ENCODE assay signal across 26 mouse cellular contexts in the genomic region with DNA sequence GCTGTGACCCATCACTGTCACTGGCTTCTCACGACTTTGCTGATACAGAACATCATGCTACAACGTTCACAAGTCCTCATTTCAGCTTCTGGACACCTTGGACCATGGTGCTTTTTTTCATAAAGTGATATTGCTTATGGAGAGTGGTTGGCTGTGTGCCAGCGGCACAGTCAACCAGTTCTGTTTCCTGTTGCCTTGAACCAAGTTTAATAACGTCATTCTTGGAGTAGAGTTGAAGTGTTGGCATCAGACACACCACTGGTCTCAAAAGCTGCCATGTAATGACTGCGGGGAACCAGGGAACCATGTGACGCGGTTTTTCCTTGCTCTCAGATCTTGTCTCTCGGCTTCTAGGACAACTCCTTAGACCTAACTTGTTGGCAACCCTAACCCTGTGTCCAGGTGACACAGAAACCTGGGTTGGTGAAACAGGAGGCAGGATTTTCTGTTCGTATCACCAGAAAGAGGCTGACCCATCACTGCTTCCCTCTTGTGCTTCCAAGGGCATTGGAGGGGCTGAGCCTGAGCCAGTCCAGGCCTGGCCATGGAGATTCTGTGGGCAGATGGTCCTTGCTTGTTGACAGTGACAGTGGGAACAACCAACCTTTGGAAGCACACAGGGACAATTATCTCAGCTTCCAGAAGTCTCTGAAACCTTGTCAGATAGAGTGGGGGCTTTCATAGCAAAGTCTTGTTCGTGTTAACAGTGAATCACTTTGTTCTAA. TPM values are rescaled to one million over a fixed set of nuclear protein-coding genes. Genes with fewer than 3 reads are reported as not detected.
DNase-seq lines count a peak whose midpoint lies in the region; ATAC-seq lines count a peak whose summit lies in the region.
"Had no signal": no experiment of that assay in that cellular context is flagged by ENCODE, and none has a peak within 500 bp of the region (broad histone marks: within the 10 kb centered on the region; RNA-seq: fewer than 3 reads in every experiment).

No protein-coding gene starts in this region.

- DNase-seq in cerebellum, postnatal 10 days = peak; percentile 71 to 78
- DNase-seq in cerebellum, adult 8-10 months = no peak
- DNase-seq in heart, adult 11 months = peak; percentile 71
- DNase-seq in heart, adult 18-20 months = no peak
- peak; percentile 56 for DNase-seq in 416B (ENCODE audit: low read depth)
- DNase-seq: adrenal gland, postnatal 10 days; adrenal gland, postnatal 36 days; B cell, adult 2 months; forebrain, postnatal 0 days; gastrocnemius, postnatal 36 days; heart, postnatal 10 days; heart, postnatal 36 days; kidney, adult 18-20 months had no signal

- no peak for ATAC-seq in hindbrain, embryonic 16.5 days
- ATAC-seq: activated CD4-positive, CD25-positive, alpha-beta regulatory T cell, adult 4 months; CD4-positive, CD25-positive, alpha-beta regulatory T cell, adult 4 months; forebrain, embryonic 14.5 days; forebrain, postnatal 0 days; hindbrain, postnatal 0 days; inflammation-experienced regulatory T-cells, adult 6 months; intestine, embryonic 16.5 days had no signal

- peaks cover 10% of the 10 kb centered on the region; the same call in 1 of the 2 replicates for H3K36me3 ChIP-seq in hindbrain, embryonic 16.5 days (ENCODE audit: control insufficient read depth, insufficient read depth, low read length)

- WGBS in hindbrain, embryonic 16.5 days = 89% methylated on average over 10 of the region's 10 CpGs

- no peaks in the 10 kb centered on the region for H3K27me3 ChIP-seq in hindbrain, embryonic 16.5 days (replicated peaks; ENCODE audit: control insufficient read depth, insufficient read depth, low read length)
- H3K27me3 ChIP-seq: embryonic facial prominence, embryonic 12.5 days; embryonic facial prominence, embryonic 15.5 days; heart, embryonic 12.5 days; heart, embryonic 15.5 days; hindbrain, embryonic 13.5 days had no signal

- no peak overlapping the region for H3K9ac ChIP-seq in hindbrain, embryonic 16.5 days (ENCODE audit: low read depth, low read length)
- H3K9ac ChIP-seq: embryonic facial prominence, embryonic 12.5 days; embryonic facial prominence, embryonic 15.5 days; forebrain, postnatal 0 days; heart, embryonic 12.5 days; heart, embryonic 15.5 days; hindbrain, embryonic 13.5 days had no signal

- H3K4me1 ChIP-seq in hindbrain, embryonic 16.5 days (ENCODE audit: control insufficient read depth, insufficient read depth, low read depth, low read length) = no peaks in the 10 kb centered on the region
- H3K4me1 ChIP-seq: embryonic facial prominence, embryonic 15.5 days; hindbrain, embryonic 10.5 days; hindbrain, embryonic 13.5 days had no signal

- H3K4me3 ChIP-seq in hindbrain, embryonic 16.5 days (ENCODE audit: low read length) = no peak overlapping the region
- H3K4me3 ChIP-seq: embryonic facial prominence, embryonic 12.5 days; embryonic facial prominence, embryonic 15.5 days; heart, embryonic 12.5 days; heart, embryonic 15.5 days; hindbrain, embryonic 10.5 days; hindbrain, embryonic 13.5 days had no signal

- H3K4me2 ChIP-seq in hindbrain, embryonic 16.5 days (ENCODE audit: low read length) = no peak overlapping the region
- H3K4me2 ChIP-seq: embryonic facial prominence, embryonic 12.5 days; embryonic facial prominence, embryonic 15.5 days; heart, embryonic 12.5 days; heart, embryonic 15.5 days; hindbrain, embryonic 13.5 days had no signal

- no peaks in the 10 kb centered on the region for H3K9me3 ChIP-seq in hindbrain, embryonic 16.5 days (ENCODE audit: control insufficient read depth, low read length)
- H3K9me3 ChIP-seq: embryonic facial prominence, embryonic 12.5 days; embryonic facial prominence, embryonic 15.5 days; heart, embryonic 12.5 days; heart, embryonic 15.5 days; hindbrain, embryonic 10.5 days; hindbrain, embryonic 13.5 days had no signal

- H3K27ac ChIP-seq in hindbrain, embryonic 16.5 days (ENCODE audit: low read depth, low read length) = no peak overlapping the region
- H3K27ac ChIP-seq: embryonic facial prominence, embryonic 12.5 days; embryonic facial prominence, embryonic 15.5 days; heart, embryonic 15.5 days; hindbrain, embryonic 10.5 days; hindbrain, embryonic 13.5 days had no signal

RNA-seq across cellular contexts. Expression of a gene that starts 37.5 kb away (rescaled TPM):
- 1 to 10 TPM; 4.2 to 5.9 TPM for total RNA-seq in heart, adult 18-20 months (2021)
- polyA plus RNA-seq in hindbrain, embryonic 16.5 days (2015; fragmentation: Nextera tagmentation; extraction: Ambion mirVana) = 39.1 and 42.2 TPM in 2 replicates

Comparison
In these comparisons a context has a peak if more than half of its experiments do, and no peak if none do; other contexts are left out.
1. DNase-seq: peak in cerebellum, postnatal 10 days (2 of 2), heart, adult 11 months (single experiment) and 416B (single experiment); none in cerebellum, adult 8-10 months (single experiment) and heart, adult 18-20 months (0 of 2).